Mouse (Mus musculus): ENCODE results near the gene Jund. TPM values are rescaled to one million over a fixed set of nuclear protein-coding genes. Genes with fewer than 3 reads are reported as not detected.

Gene Jund
- 100 to 1,000 TPM; 185 to 195 TPM for total RNA-seq (2021)
- long read RNA-seq, experiment 1, transcript Jund-201 (1 exons, 1,668 nt) = major isoform, 650 of 650 reads
- long read RNA-seq, experiment 1, partial matches to known transcripts = 0 of 650 reads
- long read RNA-seq, experiment 1, other reads (novel, unspliced or antisense) = 0 of 650 reads
- long read RNA-seq, experiment 2, transcript Jund-201 (1 exons, 1,668 nt) = major isoform, 853 of 853 reads
- long read RNA-seq, experiment 2, partial matches to known transcripts = 0 of 853 reads
- long read RNA-seq, experiment 2, other reads (novel, unspliced or antisense) = 0 of 853 reads

- DNase-seq (ENCODE audit: low spot score in 2 of 2) = peak; percentile 98 to 100
Measured at GRCm38 (mm10) chr8:70698310-70699109, at the start of gene Jund. Jund (plus strand) TSS chr8:70698949.

DNA sequence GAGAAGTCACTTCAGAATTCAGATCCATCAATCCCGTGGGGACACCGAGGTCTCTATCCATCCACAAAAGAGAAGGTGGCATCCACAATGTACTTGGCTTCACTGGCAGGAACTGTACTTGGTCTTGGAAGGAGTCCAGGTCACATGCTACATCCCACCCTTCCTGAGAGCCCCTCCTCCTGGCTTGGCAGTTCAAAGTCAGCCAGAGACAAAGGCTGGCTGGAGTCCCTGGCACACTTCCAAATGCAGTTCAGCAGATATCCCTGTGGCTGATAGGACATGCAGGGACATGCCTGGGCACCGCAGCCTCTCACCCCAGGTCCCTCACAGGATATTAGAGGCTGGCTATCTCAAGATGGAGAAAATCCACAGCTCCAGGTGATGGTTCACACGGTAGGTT, 49.4 kb upstream of the Jund start:
- DNase-seq (ENCODE audit: low spot score in 2 of 2) = peak in 1 of 2 experiments; percentile 68

DNA sequence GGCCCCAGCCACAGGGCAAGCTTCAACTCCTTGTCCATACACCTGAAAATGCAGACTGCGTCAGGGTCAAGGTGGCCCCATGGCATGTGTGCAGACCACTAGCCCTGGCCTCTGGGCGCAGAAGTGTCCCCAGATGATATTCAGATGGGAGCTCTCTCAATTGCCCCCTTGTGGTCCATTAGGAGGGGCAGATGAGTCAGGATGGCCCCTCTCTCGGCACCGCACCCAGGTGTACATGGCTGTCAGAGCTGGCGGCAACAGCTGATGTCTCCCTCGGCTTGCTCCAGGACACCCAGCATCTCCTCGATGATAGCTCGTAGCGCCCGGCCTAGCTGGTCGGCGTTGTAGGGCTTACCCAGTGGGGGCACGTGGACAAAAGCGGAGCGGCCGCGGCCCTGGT, 48.4 kb upstream of the Jund start:
- DNase-seq (ENCODE audit: low spot score in 2 of 2) = no peak

- DNase-seq (ENCODE audit: low spot score in 2 of 2) = no peak
Measured at GRCm38 (mm10) chr8:70653226-70653625, 45.5 kb upstream of the Jund start.

- no peak for DNase-seq (ENCODE audit: low spot score in 2 of 2)
Measured at GRCm38 (mm10) chr8:70654121-70654520, 44.6 kb upstream of the Jund start.

DNA sequence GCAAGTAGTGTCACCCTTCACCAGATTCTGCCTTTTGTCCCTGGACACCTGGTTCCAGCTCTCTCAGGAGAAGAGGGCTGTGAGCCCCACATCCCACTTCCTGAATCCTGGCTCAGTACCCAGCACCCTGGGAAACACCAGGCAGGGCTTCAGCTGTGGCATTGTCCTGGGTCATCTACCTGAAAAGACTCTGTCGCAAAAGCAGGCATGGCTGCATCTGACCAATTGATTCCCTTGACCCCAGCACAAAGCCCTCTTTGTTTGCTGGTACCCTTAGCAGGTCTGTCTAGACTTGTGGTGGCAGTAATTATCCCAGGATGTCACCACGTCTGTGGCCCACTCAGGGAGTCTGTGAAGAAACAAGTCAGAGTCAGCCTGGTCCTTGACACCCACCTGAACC, 43.3 kb upstream of the Jund start:
- DNase-seq (ENCODE audit: low spot score in 2 of 2) = no peak

GRCm38 (mm10) chr8:70656193-70656790, 42.5 kb upstream of the Jund start:
- no peak for DNase-seq (ENCODE audit: low spot score in 2 of 2)

DNA sequence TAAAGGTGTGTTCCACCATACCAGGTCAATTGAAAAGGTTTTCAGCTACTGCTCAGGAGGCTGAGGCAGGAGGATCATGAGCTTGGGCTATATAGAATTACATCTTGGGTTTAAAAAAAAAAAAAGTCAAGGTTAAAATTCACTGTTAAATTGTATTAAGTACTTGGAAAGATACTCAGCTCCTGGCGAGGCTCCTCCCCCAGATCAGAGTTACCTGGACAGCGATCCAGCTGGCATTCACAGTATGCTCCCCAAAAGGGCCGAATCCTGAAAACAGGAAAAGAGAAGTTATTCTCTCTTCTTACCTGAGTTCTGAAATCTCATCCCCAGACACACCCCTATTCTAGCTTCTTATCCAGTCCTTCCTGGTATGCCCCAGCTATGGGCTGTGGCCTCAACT, 41.5 kb upstream of the Jund start:
- DNase-seq (ENCODE audit: low spot score in 2 of 2) = no peak

- DNase-seq (ENCODE audit: low spot score in 2 of 2) = no peak
Measured at GRCm38 (mm10) chr8:70657739-70658138, 41.0 kb upstream of the Jund start.

- DNase-seq (ENCODE audit: low spot score in 2 of 2) = no peak
Measured at GRCm38 (mm10) chr8:70658897-70659603, 39.7 kb upstream of the Jund start.

DNA sequence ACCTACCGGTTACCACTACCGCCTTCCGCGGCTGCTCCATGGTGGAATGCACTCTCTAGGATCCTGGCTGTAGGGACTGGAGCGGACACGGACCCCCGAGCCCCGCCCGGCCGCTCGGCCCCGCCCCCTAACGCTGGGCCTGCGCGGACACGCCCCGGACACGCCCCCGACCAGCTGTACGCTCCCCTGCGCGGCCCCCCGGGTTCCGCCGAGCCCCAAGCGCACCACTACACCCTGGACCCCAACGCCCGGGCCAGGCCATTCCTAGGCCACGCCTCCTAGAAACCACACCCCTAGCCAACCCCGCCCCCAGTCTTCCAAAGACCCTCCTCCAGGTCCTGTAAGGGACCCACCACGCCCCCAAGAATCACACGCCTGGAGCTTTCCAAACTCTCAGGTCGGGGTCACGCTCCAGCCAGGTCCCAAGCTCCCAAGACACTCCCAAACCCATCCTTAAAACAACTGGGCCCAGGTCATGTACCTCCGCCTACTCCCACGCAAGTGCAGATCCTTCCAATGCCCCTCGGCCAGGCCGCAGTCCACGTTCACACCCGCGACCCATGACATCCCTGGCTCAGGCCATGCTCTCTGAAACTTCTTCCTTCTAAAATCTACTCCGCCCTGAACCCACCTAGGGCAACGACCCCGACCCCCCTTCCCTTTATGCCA, 39.0 kb upstream of the Jund start:
- DNase-seq (ENCODE audit: low spot score in 2 of 2) = peak; percentile 81 to 90

DNA sequence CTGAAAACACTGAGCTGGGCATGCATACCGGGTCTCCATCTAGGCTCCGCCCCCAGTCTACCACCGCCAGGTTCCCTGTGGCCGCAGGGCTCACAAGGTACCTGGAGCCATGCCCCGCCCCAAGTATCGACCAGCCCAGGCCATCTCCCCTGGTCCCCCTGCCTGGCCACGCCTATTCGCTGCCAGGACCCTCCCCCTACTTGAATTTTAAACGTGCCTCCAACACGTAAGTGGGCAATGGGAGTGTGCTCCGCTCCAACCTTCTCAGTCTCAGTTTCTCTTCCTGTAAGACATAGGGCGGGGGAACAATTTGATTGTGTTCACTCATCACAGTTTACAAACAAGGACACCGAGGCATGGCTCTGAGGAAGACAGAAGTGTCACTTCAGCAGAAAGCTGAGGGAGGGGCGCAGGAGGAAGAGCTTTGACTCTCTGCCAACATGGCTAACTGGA, 38.5 kb upstream of the Jund start, which contains the start of gene Pgpep1:
Pgpep1 (minus strand) TSS at position 116 of the 453 bp plus-strand sequence.
- no peak for DNase-seq (ENCODE audit: low spot score in 2 of 2)

DNA sequence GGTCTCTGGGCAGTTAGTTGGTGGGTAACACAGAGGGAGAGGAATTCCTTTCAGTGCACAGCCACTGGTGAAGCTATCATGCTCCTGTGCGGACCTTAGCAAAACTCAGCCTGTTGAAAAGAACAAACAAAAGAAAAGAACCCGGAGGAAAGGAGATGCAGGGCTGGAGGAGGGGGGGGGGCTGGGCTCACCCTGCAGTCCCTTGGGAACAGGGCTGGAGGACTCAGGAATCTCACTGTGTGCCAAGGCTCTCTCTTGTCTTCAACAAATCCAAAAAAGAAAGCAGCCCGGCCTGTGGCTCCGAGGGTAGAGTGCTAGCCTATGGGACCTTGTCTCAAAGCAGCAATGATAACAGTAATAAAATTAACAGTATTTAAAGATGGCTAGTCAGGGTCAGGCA, 35.1 kb upstream of the Jund start:
- DNase-seq (ENCODE audit: low spot score in 2 of 2) = no peak

DNA sequence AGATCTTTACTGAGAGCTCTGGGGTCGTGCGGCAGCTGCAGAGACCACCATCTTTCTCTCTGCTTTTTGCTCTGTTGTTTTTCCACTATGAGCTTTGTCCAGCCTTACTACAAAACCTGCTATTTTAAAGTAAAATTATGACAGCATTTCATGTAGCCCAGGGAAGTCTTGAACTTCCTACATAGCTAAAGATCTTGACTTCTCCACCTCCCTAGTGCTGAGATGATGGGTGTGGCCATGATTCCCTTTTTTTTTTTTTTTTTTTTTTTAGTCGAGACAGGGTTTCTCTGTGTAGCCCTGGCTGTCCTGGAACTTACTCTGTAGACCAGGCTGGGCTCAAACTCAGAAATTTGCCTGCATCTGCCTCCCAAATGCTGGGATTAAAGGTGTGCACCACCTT, 34.1 kb upstream of the Jund start:
- DNase-seq (ENCODE audit: low spot score in 2 of 2) = no peak

GRCm38 (mm10) chr8:70665599-70665998, 33.1 kb upstream of the Jund start:
- DNase-seq (ENCODE audit: low spot score in 2 of 2) = no peak

GRCm38 (mm10) chr8:70667071-70667470, 31.7 kb upstream of the Jund start:
- no peak for DNase-seq (ENCODE audit: low spot score in 2 of 2)

DNA sequence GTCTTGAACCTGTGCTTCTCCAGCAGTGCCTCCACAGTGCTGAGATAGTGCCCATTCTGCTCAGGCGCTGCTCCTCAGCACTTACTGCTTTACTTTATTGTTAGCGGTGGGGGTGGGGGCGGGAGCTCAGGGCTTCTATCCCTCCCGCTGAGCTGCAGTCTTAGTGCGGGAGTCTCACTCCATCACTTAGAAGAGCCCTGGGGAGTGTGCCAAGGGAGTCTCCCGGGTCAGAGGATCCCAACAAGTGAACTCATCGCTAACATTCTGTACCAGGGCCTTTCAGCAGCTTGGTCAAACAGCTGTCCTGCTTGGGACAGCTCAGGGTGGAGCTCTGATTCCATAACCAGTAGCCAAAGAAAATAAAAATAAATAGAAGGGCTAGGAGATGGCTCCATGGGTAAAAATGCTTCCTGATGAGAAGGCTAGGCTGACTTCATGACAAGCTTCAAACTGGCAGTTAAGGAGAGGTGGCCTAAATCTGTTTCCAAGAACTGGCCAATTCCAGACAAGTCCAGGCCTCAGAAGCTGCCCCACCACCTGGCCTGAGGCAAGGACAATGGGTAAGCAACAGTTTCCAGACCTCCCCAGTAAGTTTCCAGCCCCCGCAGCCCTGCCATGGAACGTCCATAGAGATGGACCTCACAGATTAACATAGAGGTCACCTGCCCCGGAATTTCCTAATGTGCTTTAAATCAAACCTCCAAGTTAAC, 27.0 kb upstream of the Jund start:
- DNase-seq (ENCODE audit: low spot score in 2 of 2) = no peak

DNA sequence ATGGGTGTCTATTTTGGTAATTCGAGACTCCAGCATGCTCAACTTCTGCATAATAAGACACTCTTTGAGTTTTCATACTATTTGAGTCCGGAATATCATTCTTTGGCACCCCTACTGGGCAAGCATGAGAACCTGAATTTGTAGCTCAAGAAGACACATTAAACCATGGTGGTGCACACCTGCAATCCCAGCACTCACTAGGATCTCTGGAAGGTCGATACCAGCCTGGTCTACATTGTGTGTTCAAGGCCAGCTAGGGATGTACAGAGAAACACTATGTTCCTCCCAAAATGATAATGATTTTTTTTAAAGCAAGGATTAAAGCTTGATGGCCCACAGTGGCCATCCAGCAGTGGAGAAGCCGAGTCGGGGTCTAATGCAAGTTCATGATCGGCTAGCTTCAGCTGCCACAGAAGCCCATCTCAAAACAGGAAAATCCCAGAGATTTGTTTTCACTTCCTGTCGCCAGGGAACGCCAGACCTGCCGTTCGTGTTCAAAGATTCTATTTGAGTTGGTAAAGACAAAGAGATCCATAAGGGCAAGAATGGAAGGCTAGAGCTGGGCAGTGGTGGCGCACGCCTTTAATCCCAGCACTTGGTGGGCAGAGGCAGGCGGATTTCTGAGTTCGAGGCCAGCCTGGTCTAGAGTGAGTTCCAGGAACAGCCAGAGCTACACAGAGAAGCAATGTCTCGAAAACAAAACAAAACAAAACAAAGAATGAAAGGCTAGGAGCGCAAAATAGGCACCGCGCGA, 26.2 kb upstream of the Jund start:
- DNase-seq (ENCODE audit: low spot score in 2 of 2) = no peak

GRCm38 (mm10) chr8:70673079-70673856, 25.5 kb upstream of the Jund start, which contains the start of gene Lsm4:
Lsm4 (plus strand) TSS chr8:70673248.
- DNase-seq (ENCODE audit: low spot score in 2 of 2) = peak; percentile 94 to 98

Measured in adrenal gland, postnatal 4 days (tissue).